In the genomic region with DNA sequence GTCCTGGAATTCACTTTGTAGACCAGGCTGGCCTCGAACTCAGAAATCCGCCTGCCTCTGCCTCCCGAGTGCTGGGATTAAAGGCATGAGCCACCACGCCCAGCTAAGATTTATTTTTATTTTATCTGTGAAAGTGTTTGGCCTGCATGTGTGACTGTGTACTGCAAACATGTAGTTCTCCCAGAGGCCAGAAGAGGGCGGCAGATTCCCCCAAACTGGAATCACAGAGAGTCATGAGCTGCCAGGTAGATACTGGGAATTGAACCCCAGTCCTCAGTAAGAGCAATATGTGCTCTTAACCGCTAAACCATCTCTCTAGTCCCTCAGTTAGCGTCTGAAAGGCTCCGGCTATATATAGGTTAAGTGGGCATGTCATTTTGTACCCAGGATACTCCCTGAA, we compare ENCODE assay signal across 9 mouse cellular contexts. TPM values are rescaled to one million over a fixed set of nuclear protein-coding genes. Genes with fewer than 3 reads are reported as not detected.
DNase-seq lines count a peak whose midpoint lies in the region; ATAC-seq and TF ChIP-seq lines count a peak whose summit lies in the region.
"Had no signal": no experiment of that assay in that cellular context is flagged by ENCODE, and none has a peak within 500 bp of the region (broad histone marks: within the 10 kb centered on the region; RNA-seq: fewer than 3 reads in every experiment).

No protein-coding gene starts in this region.

- 44% methylated on average over 8 of the region's 8 CpGs for WGBS in lung, adult 2 months

- ATAC-seq in megakaryocyte progenitor cell, adult 5-6 weeks (replicated peaks; ENCODE audit: poor library complexity) = 0 out of 2 replicates have a peak, but pooled peaks have one; percentile 16

- peak; percentile 42 to 68 for DNase-seq in cerebellum, postnatal 25 days
- no peak for DNase-seq in cerebellum, adult 8-10 months
- DNase-seq in lung, adult 2 months = no peak
- no peak for DNase-seq in lung, adult 18-20 months
- DNase-seq in brain, embryonic 14.5 days (ENCODE audit: low read depth) = peak; percentile 40
- no peak for DNase-seq in right cerebral cortex, postnatal 25 days
- no peak for DNase-seq in heart, adult 18-20 months

- TF ChIP-seq POLR2A in lung, adult 2 months (IDR thresholded peaks at IDR 0.05; ENCODE audit: borderline replicate concordance, extremely low read depth, low read depth, low read length) = no peak
- no peak for TF ChIP-seq POLR2A in brain, embryonic 14.5 days (IDR thresholded peaks at IDR 0.05; ENCODE audit: borderline replicate concordance, extremely low read depth, insufficient read depth, insufficient read length, poor library complexity, severe bottlenecking)

- H3K4me3 ChIP-seq in lung, adult 2 months (replicated peaks; ENCODE audit: extremely low read depth, low read depth, low read length) = no peak overlapping the region
- H3K4me3 ChIP-seq: myocyte had no signal

- TF ChIP-seq CTCF in lung, adult 2 months (IDR thresholded peaks at IDR 0.05; ENCODE audit: insufficient read depth, low read length) = peak; percentile 49
- peak; percentile 72 for TF ChIP-seq CTCF in brain, embryonic 14.5 days (IDR thresholded peaks at IDR 0.05; ENCODE audit: borderline replicate concordance, extremely low read depth, insufficient read depth, insufficient read length)

- H3K4me1 ChIP-seq in lung, adult 2 months (ENCODE audit: control insufficient read depth, insufficient read depth, low read length) = no peaks in the 10 kb centered on the region

RNA-seq across cellular contexts. Expression of gene Vsig10l, which starts 7.4 kb away (rescaled TPM):
- polyA plus RNA-seq in lung, adult 2 months (2012; rRNA removed) = 6.6 and 14.2 TPM in 2 replicates
- polyA plus RNA-seq in brain, embryonic 14.5 days (2012; rRNA removed) = 7.0 and 9.5 TPM in 2 replicates
- total RNA-seq in megakaryocyte progenitor cell, adult 5-6 weeks (2015) = 6.4 and 6.5 TPM in 2 replicates
- 4.6 and 6.1 TPM in 2 replicates for total RNA-seq in megakaryocyte progenitor cell, adult 5-6 weeks (2017)
- total RNA-seq in heart, adult 18-20 months (2021) = 1 to 10 TPM in 1 of 2 experiments, under 1 TPM in 1; 0.69 to 1.3 TPM

RNA-seq across cellular contexts. Expression of gene Iglon5, which starts 19.5 kb away (rescaled TPM):
- 0.85 and 1.0 TPM in 2 replicates for polyA plus RNA-seq in lung, adult 2 months (2012; rRNA removed)
- 96.2 and 140 TPM in 2 replicates for polyA plus RNA-seq in brain, embryonic 14.5 days (2012; rRNA removed)
- total RNA-seq in megakaryocyte progenitor cell, adult 5-6 weeks (2015) = not detected in 2 replicates
- not detected in 2 replicates for total RNA-seq in megakaryocyte progenitor cell, adult 5-6 weeks (2017)
- under 1 TPM in 1 of 2 experiments, not detected in 1; 0.36 TPM for total RNA-seq in heart, adult 18-20 months (2021)

RNA-seq across cellular contexts. Expression of gene Gm45233, which starts 26.4 kb away (rescaled TPM):
- 1.2 and 1.5 TPM in 2 replicates for polyA plus RNA-seq in lung, adult 2 months (2012; rRNA removed)
- 1.2 and 1.3 TPM in 2 replicates for polyA plus RNA-seq in brain, embryonic 14.5 days (2012; rRNA removed)
- not detected in 2 replicates for total RNA-seq in megakaryocyte progenitor cell, adult 5-6 weeks (2015)
- 1.8 and 2.3 TPM in 2 replicates for total RNA-seq in megakaryocyte progenitor cell, adult 5-6 weeks (2017)
- total RNA-seq in heart, adult 18-20 months (2021) = under 1 TPM in 1 of 2 experiments, not detected in 1; 0.60 TPM

RNA-seq across cellular contexts. Expression of gene Etfb, which starts 26.5 kb away (rescaled TPM):
- polyA plus RNA-seq in lung, adult 2 months (2012; rRNA removed) = 71.4 and 105 TPM in 2 replicates
- polyA plus RNA-seq in brain, embryonic 14.5 days (2012; rRNA removed) = 69.0 and 71.0 TPM in 2 replicates
- 450 and 456 TPM in 2 replicates for total RNA-seq in megakaryocyte progenitor cell, adult 5-6 weeks (2015)
- 759 and 825 TPM in 2 replicates for total RNA-seq in megakaryocyte progenitor cell, adult 5-6 weeks (2017)
- 1,000 to 10,000 TPM; 1,290 to 1,427 TPM for total RNA-seq in heart, adult 18-20 months (2021)

RNA-seq across cellular contexts. Expression of gene Cldnd2, which starts 29.8 kb away (rescaled TPM):
- not detected in 2 replicates for polyA plus RNA-seq in lung, adult 2 months (2012; rRNA removed)
- polyA plus RNA-seq in brain, embryonic 14.5 days (2012; rRNA removed) = not detected in 2 replicates
- 0.49 and 0.66 TPM in 2 replicates for total RNA-seq in megakaryocyte progenitor cell, adult 5-6 weeks (2015)
- not detected in 2 replicates for total RNA-seq in megakaryocyte progenitor cell, adult 5-6 weeks (2017)
- total RNA-seq in heart, adult 18-20 months (2021) = not detected
- polyA plus RNA-seq: myocyte had no signal

Comparison
In these comparisons a context has a peak if more than half of its experiments do, and no peak if none do; other contexts are left out.
1. DNase-seq: peak in cerebellum, postnatal 25 days (2 of 2) and brain, embryonic 14.5 days (single experiment); none in cerebellum, adult 8-10 months (single experiment), lung, adult 2 months (single experiment), lung, adult 18-20 months (0 of 2), right cerebral cortex, postnatal 25 days (single experiment) and heart, adult 18-20 months (0 of 2).